Mouse (Mus musculus) heart, embryonic 14.5 days (tissue): Measurements from ENCODE around the gene Cyp4b1. TPM values are rescaled to one million over a fixed set of nuclear protein-coding genes. Genes with fewer than 3 reads are reported as not detected.
A peak's percentile ranks its signal among the peaks of the same experiment; 100 is the strongest.
"Not testable (repeated sequence)": the region's sequence is repeated elsewhere in the genome, so short reads cannot be mapped to it uniquely, and the experiment has no call there.

Source experiments
- ATAC-seq: fragments of 200-750 bp; cut with Nextera tagmentation; 2 replicates; pipeline ENCODE4 v1.8.0; 2017; ENCODE audit warnings: low read depth, moderate TSS enrichment; ENCODE audit not compliant: insufficient number of reproducible peaks, insufficient read depth, low FRiP score
- H3K27ac ChIP-seq, 2 experiments: fragments of 200-500 bp in 1 of 2; fragments of 300-500 bp in 1 of 2; sonication (generic) in 1 of 2; replicated peaks in 1 of 2; 2 replicates each; pipeline ENCODE4 v1.5.1; 2012 to 2014; ENCODE audit warnings: low read depth in 2 of 2, low read length in 2 of 2, control low read depth in 1 of 2, mild to moderate bottlenecking in 1 of 2, mixed read lengths in 1 of 2; ENCODE audit not compliant: control insufficient read depth in 1 of 2, insufficient read depth in 1 of 2
- H3K27me3 ChIP-seq: fragments of 300-500 bp; sonication (generic); 2 replicates; pipeline ENCODE4 v1.6.1; 2014; ENCODE audit warnings: mild to moderate bottlenecking, low read length, control low read depth; ENCODE audit not compliant: control insufficient read depth, insufficient read depth
- H3K36me3 ChIP-seq: fragments of 300-500 bp; sonication (generic); 2 replicates; pipeline ENCODE4 v1.6.1; 2014; ENCODE audit warnings: mild to moderate bottlenecking, control low read depth, low read length, mixed read lengths; ENCODE audit not compliant: control insufficient read depth, insufficient read depth
- H3K4me1 ChIP-seq, 2 experiments: fragments of 200-500 bp in 1 of 2; fragments of 300-500 bp in 1 of 2; sonication (generic) in 1 of 2; 2 replicates each; pipeline ENCODE4 v1.6.1; 2012 to 2014; ENCODE audit warnings: low read length in 2 of 2, control low read depth in 1 of 2, mixed read lengths in 1 of 2; ENCODE audit not compliant: control insufficient read depth in 2 of 2, insufficient read depth in 2 of 2
- H3K4me2 ChIP-seq: fragments of 300-500 bp; sonication (generic); 2 replicates; pipeline ENCODE4 v1.6.1; 2014; ENCODE audit warnings: mild to moderate bottlenecking, low read length
- H3K4me3 ChIP-seq, 2 experiments: fragments of 200-500 bp in 1 of 2; fragments of 300-500 bp in 1 of 2; sonication (generic) in 1 of 2; 2 replicates each; pipeline ENCODE4 v1.5.1; 2012 to 2014; ENCODE audit warnings: low read length in 2 of 2, mild to moderate bottlenecking in 2 of 2, control low read depth in 1 of 2, low read depth in 1 of 2, moderate library complexity in 1 of 2; ENCODE audit not compliant: control insufficient read depth in 1 of 2, insufficient read depth in 1 of 2
- H3K9ac ChIP-seq: fragments of 300-500 bp; sonication (generic); 2 replicates; pipeline ENCODE4 v1.6.1; 2014; ENCODE audit warnings: mild to moderate bottlenecking, low read length
- H3K9me3 ChIP-seq: fragments of 300-500 bp; sonication (generic); 2 replicates; pipeline ENCODE4 v1.6.1; 2016; ENCODE audit warnings: low read length, control low read depth; ENCODE audit not compliant: control insufficient read depth
- whole genome bisulfite sequencing: fragments of 180-500 bp; shearing (Covaris S2); extraction: QIAGEN DNeasy Blood & Tissue Kit; methylation state at CpG from one replicate; pipeline ENCODE4 v1.1.7; 2014; 5-methylcytosine and 5-hydroxymethylcytosine counted together
- polyA plus RNA-seq: library from polyadenylated mRNA; unstranded; fragments of >200 nt; fragmentation: Nextera tagmentation; extraction: Ambion mirVana; gene quantifications from 2 replicates; pipeline ENCODE4 v1.2.1, GENCODE M21; 2014

The Cyp4b1 gene
- 1.6 and 4.2 TPM in 2 replicates for polyA plus RNA-seq

GRCm38 (mm10) chr4:115647580-115647979 lies at the start of gene Cyp4b1:
Gene Cyp4b1, minus strand, starts transcription at chr4:115647723.
- Histone ChIP-seq H3K4me1 (peaks cover 0 to 2% of the 10 kb centered on the region in 2 experiments; a peak in 2 of 4 replicates), H3K36me3 (no peaks in the 10 kb centered on the region), H3K9ac (no peak within 1 kb of the TSS), H3K9me3 (no peaks in the 10 kb centered on the region), H3K4me2 (no peak within 1 kb of the TSS), H3K27ac (no peak within 1 kb of the TSS), H3K27me3 (no peaks in the 10 kb centered on the region), H3K4me3 (no peak within 1 kb of the TSS)
- WGBS, result 74% methylated on average over 9 of the region's 9 CpGs
- no peak for ATAC-seq

- Histone ChIP-seq H3K4me2 (no peak overlapping the region), H3K4me1 (no peaks in the 10 kb centered on the region), H3K4me3 (no peak overlapping the region), H3K9me3 (no peaks in the 10 kb centered on the region), H3K9ac (no peak overlapping the region), H3K27me3 (no peaks in the 10 kb centered on the region), H3K36me3 (no peaks in the 10 kb centered on the region), H3K27ac (no peak overlapping the region)
- no peak for ATAC-seq
- WGBS, result 40% methylated on average over 4 of the region's 4 CpGs
Measured at GRCm38 (mm10) chr4:115686299-115686698, 38.8 kb upstream of the Cyp4b1 start.

GRCm38 (mm10) chr4:115659190-115659589 lies 11.7 kb upstream of the Cyp4b1 start:
- Histone ChIP-seq H3K4me2 (no peak overlapping the region), H3K27me3 (no peaks in the 10 kb centered on the region; the same call in 1 of the 2 replicates), H3K4me1 (peaks cover 0 to 6% of the 10 kb centered on the region in 2 experiments; a peak in 1 of 4 replicates), H3K9me3 (no peaks in the 10 kb centered on the region), H3K9ac (no peak overlapping the region), H3K36me3 (no peaks in the 10 kb centered on the region), H3K27ac (no peak overlapping the region), H3K4me3 (no peak overlapping the region)
- no peak for ATAC-seq

GRCm38 (mm10) chr4:115657867-115658249 lies 10.3 kb upstream of the Cyp4b1 start:
- Histone ChIP-seq H3K4me3 (no peak overlapping the region), H3K9ac (no peak overlapping the region)
- no peak for ATAC-seq

GRCm38 (mm10) chr4:115657104-115657866 lies 9.8 kb upstream of the Cyp4b1 start:
- peak; percentile 59; the same call in 1 of the 2 replicates for ATAC-seq
- H3K4me3 ChIP-seq, result peak overlapping the region; percentile 38 to 45
- no peaks in the 10 kb centered on the region for H3K36me3 ChIP-seq
- 2% methylated on average over 32 of the region's 34 CpGs for WGBS
- peaks cover 0 to 6% of the 10 kb centered on the region in 2 experiments; a peak in 1 of 4 replicates for H3K4me1 ChIP-seq
- no peaks in the 10 kb centered on the region for H3K9me3 ChIP-seq
- H3K9ac ChIP-seq, result peak overlapping the region; percentile 64
- no peaks in the 10 kb centered on the region; the same call in 1 of the 2 replicates for H3K27me3 ChIP-seq
- peak overlapping the region; percentile 89 for H3K4me2 ChIP-seq
- no peak overlapping the region for H3K27ac ChIP-seq

More at GRCm38 (mm10) chr4:115657867-115658249, 10.3 kb upstream of the Cyp4b1 start:
- Histone ChIP-seq H3K9me3 (no peaks in the 10 kb centered on the region), H3K4me1 (peaks cover 0 to 6% of the 10 kb centered on the region in 2 experiments; a peak in 1 of 4 replicates), H3K27me3 (no peaks in the 10 kb centered on the region; the same call in 1 of the 2 replicates), H3K27ac (no peak overlapping the region), H3K4me2 (peak overlapping the region; percentile 89; the same call in 1 of the 2 replicates), H3K36me3 (no peaks in the 10 kb centered on the region)

GRCm38 (mm10) chr4:115656535-115656922 lies 9.0 kb upstream of the Cyp4b1 start:
- not testable (repeated sequence) for H3K4me1 ChIP-seq, H3K27me3 ChIP-seq, H3K9me3 ChIP-seq, H3K9ac ChIP-seq, H3K27ac ChIP-seq, ATAC-seq, H3K4me3 ChIP-seq, H3K4me2 ChIP-seq, H3K36me3 ChIP-seq
- WGBS, result 65% methylated on average over 1 of the region's 1 CpGs

GRCm38 (mm10) chr4:115655841-115656534 lies 8.5 kb upstream of the Cyp4b1 start:
- not testable (repeated sequence) for H3K9me3 ChIP-seq, ATAC-seq
- 81% methylated on average over 7 of the region's 7 CpGs for WGBS

More at GRCm38 (mm10) chr4:115655841-115656534, 8.5 kb upstream of the Cyp4b1 start:
- not testable (repeated sequence) for H3K4me3 ChIP-seq, H3K27ac ChIP-seq, H3K36me3 ChIP-seq, H3K4me2 ChIP-seq, H3K27me3 ChIP-seq, H3K4me1 ChIP-seq, H3K9ac ChIP-seq
